Mouse (Mus musculus): ENCODE measurements around the gene Ankrd55. TPM values are rescaled to one million over a fixed set of nuclear protein-coding genes. Genes with fewer than 3 reads are reported as not detected.
A peak's percentile ranks its signal among the peaks of the same experiment; 100 is the strongest.

Ankrd55 gene
- polyA plus RNA-seq, 1 experiment, result 0.74 TPM

DNA sequence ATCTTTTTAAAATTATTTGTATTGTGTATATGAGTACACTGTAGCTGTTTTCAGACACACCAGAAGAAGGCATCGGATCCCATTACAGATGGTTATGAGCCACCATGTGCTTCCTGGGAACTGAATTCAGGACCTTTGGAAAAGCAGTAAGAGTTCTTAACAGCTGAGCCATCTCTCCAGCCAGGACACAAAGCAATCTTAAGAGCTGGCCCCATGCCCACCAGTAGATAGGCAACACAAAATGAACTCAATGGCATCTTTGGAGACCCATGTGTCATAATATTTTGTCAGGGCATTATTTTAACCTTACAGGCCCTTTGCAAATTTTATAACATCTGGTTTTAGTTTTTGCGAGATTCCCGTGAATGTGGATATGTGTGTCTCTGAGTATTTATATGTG, 116.5 kb downstream of the Ankrd55 start:
- no peaks in the 10 kb centered on the region; the same call in 1 of the 2 replicates for H3K4me1 ChIP-seq (ENCODE audit: control insufficient read depth, insufficient read depth, low read length)
- H3K27ac ChIP-seq (ENCODE audit: insufficient read depth, low read length), result no peak overlapping the region
- no peak overlapping the region for H3K4me3 ChIP-seq (ENCODE audit: insufficient read depth, low read length)
- TF ChIP-seq POLR2A (IDR thresholded peaks at IDR 0.05; ENCODE audit: low read depth, low read length) (no peak), CTCF (IDR thresholded peaks at IDR 0.05; ENCODE audit: borderline replicate concordance, insufficient read depth, low read length) (no peak)

DNA sequence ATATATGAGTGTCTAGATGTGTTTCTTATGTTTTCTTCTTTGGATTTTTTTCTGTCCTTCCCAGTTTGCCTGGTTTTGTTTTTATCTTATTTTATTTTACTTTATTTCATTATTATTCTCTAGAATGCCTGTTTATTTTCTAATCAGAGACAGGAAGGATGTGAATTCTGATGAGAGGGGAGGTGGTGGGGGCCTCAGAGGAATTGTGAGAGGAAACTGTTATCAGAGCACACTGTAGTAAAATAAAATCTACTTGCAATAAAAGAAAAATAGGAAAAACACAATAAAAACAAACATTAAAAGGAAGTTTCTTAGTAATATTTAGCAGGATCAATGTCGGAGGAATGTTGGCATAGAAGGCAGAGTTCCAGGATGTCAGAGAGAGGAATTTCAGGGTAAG, 116.9 kb downstream of the Ankrd55 start:
- Histone ChIP-seq H3K4me1 (ENCODE audit: control insufficient read depth, insufficient read depth, low read length) (no peaks in the 10 kb centered on the region; the same call in 1 of the 2 replicates), H3K4me3 (ENCODE audit: insufficient read depth, low read length) (no peak overlapping the region), H3K27ac (ENCODE audit: insufficient read depth, low read length) (no peak overlapping the region)
- TF ChIP-seq CTCF (IDR thresholded peaks at IDR 0.05; ENCODE audit: borderline replicate concordance, insufficient read depth, low read length) (no peak), POLR2A (IDR thresholded peaks at IDR 0.05; ENCODE audit: low read depth, low read length) (no peak)

DNA sequence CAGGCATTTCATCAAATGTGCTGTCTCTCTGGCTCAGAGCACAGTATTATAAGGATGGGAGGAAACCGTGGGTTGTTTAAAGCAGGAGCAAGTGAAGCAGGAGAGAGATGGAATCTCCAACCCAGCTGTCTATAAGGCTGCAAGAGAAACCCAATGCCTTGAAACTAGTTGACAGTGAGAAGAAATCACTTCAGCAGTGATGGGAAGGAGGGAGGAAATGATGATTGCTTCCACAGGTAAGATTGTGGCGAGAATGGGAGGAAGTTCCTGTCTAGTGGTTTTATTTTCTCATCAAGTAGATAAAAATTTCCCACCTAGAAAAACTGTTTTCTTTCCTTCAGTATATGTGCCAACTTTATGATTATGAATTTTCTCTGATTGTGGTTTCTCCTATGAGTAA, 118.4 kb downstream of the Ankrd55 start:
- peak overlapping the region; percentile 22; the same call in 1 of the 2 replicates for H3K27ac ChIP-seq (ENCODE audit: insufficient read depth, low read length)
- H3K4me1 ChIP-seq (ENCODE audit: control insufficient read depth, insufficient read depth, low read length), result no peaks in the 10 kb centered on the region; the same call in 1 of the 2 replicates
- no peak for TF ChIP-seq POLR2A (IDR thresholded peaks at IDR 0.05; ENCODE audit: low read depth, low read length)
- no peak overlapping the region for H3K4me3 ChIP-seq (ENCODE audit: insufficient read depth, low read length)

DNA sequence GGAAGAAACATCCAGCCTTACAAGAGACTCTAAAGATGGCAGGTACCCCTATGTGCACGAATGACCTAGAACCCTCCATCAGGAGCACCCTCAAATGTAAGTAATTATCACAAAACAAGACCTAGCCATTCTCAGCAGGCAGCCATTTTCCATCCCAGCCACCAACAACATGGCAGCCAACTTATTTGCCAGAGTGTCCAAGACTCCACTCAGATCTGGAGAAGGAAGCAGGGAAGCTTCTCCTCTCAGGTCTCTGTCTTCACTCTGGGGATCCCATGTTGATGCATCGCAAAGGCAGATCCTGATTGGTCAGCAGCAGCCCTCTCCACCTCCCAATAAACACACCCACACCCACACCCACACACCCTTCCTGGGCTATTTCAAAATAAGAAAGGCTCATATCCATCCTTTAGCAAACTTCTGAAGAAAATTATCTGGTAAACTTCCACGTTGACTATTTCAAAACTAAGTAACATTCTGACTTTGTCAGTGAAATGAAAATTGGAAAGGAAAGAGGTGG, 119.0 kb downstream of the Ankrd55 start:
- no peak overlapping the region for H3K4me3 ChIP-seq (ENCODE audit: insufficient read depth, low read length)
- H3K27ac ChIP-seq (ENCODE audit: insufficient read depth, low read length), result peak overlapping the region; percentile 49; the same call in 1 of the 2 replicates
- H3K4me1 ChIP-seq (ENCODE audit: control insufficient read depth, insufficient read depth, low read length), result no peaks in the 10 kb centered on the region; the same call in 1 of the 2 replicates
- TF ChIP-seq POLR2A (IDR thresholded peaks at IDR 0.05; ENCODE audit: low read depth, low read length) (no peak), CTCF (IDR thresholded peaks at IDR 0.05; ENCODE audit: borderline replicate concordance, insufficient read depth, low read length) (no peak)

DNA sequence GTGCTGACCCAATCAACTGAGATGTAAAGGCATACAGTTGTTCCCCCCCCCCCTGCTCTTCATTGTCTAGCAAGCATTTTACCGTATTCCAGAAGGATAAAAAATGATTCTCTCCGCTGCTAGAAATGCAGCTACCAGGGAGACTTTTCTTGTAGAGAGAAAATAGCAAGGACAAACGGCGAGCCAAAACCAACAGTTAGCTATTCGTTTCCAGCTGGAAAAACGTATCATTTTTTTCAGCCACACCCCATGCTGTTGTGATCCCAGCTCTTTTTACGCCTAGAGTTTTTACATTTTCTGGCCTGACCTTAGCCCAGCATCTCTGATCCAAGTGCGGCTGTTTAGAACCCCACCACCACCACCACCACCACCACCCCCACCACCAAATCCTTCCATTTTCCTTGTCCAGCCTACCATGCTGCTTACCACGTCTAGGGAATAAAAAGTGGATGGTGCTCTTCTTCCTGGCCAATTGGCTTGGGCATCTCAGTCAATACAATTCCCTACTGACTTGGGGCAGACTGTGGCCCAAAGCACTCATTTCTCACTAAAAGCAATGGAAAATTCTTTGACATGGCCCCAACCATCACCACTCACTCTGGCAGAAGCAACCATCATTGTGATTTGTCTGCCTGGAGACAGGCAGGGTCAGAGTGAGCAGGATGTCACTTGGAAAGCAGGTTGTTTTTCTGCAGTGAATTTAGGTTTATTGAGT, 119.7 kb downstream of the Ankrd55 start:
- TF ChIP-seq CTCF (IDR thresholded peaks at IDR 0.05; ENCODE audit: borderline replicate concordance, insufficient read depth, low read length), result no peak
- TF ChIP-seq POLR2A (IDR thresholded peaks at IDR 0.05; ENCODE audit: low read depth, low read length), result no peak
- Histone ChIP-seq H3K4me1 (ENCODE audit: control insufficient read depth, insufficient read depth, low read length) (no peaks in the 10 kb centered on the region; the same call in 1 of the 2 replicates), H3K27ac (ENCODE audit: insufficient read depth, low read length) (peak overlapping the region; percentile 75), H3K4me3 (ENCODE audit: insufficient read depth, low read length) (no peak overlapping the region)

DNA sequence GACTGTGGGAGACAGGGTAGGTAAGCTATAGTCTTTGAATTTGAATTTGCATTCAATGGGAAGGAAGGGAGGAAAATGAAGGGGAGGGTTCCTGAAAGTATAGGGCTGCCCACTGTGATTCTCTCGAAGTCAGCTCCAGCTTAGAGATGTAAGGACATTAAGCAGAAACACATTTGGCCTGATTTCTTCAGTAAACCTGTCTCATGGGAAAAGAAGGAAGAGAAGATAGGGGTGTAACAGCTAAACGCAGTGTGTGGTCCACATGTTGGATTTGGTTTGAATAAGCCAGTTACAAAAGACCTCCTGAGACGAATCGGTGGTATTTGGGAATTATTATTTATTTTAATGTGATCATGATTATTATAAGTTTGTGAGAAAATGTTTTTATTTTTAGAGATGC, 120.5 kb downstream of the Ankrd55 start:
- H3K4me3 ChIP-seq (ENCODE audit: insufficient read depth, low read length), result no peak overlapping the region
- no peaks in the 10 kb centered on the region; the same call in 1 of the 2 replicates for H3K4me1 ChIP-seq (ENCODE audit: control insufficient read depth, insufficient read depth, low read length)
- H3K27ac ChIP-seq (ENCODE audit: insufficient read depth, low read length), result no peak overlapping the region
- no peak for TF ChIP-seq POLR2A (IDR thresholded peaks at IDR 0.05; ENCODE audit: low read depth, low read length)

DNA sequence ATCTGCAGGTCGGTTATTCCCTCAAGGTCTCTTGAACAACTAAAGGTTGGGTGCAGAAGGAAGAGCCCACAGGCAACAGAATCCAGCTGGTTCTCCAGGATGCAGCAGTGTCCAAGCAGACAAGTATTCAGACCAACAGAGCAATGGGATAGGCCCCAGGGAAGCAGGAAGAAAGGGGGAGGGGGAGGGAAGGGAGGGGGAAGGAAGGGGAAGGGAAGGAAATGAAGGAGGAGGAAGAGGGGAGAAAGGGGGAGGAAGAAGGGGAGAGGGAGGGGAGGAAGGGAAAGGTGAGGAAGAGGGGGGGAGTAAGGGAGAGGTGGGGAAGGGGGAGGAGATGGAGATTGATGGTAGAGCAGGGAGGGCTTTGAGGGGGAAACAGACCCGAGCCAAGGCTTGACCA, 121.1 kb downstream of the Ankrd55 start:
- no peak overlapping the region for H3K4me3 ChIP-seq (ENCODE audit: insufficient read depth, low read length)
- H3K27ac ChIP-seq (ENCODE audit: insufficient read depth, low read length), result no peak overlapping the region
- H3K4me1 ChIP-seq (ENCODE audit: control insufficient read depth, insufficient read depth, low read length), result no peaks in the 10 kb centered on the region; the same call in 1 of the 2 replicates
- TF ChIP-seq CTCF (IDR thresholded peaks at IDR 0.05; ENCODE audit: borderline replicate concordance, insufficient read depth, low read length), result no peak
- TF ChIP-seq POLR2A (IDR thresholded peaks at IDR 0.05; ENCODE audit: low read depth, low read length), result no peak

DNA sequence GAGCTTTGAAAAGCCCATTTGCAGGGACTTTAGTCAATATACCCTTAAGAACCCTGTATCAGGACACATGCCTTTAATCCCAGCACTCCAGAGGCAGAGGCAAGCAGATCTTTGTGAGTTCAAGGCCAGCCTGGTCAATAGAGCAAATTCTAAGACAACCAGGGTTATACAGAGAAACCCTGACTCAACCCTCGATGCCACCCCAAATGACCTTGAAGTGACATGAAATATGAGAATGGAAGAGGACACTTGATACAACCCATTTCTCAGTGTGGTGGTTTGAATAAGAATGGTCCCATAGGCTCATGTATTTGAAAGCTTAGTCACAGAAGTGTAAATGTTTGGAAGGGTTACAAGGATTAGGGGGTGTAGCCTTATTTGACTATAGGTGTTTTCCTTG, 121.6 kb downstream of the Ankrd55 start:
- Histone ChIP-seq H3K4me3 (ENCODE audit: insufficient read depth, low read length) (no peak overlapping the region), H3K27ac (ENCODE audit: insufficient read depth, low read length) (no peak overlapping the region), H3K4me1 (ENCODE audit: control insufficient read depth, insufficient read depth, low read length) (no peaks in the 10 kb centered on the region)
- no peak for TF ChIP-seq POLR2A (IDR thresholded peaks at IDR 0.05; ENCODE audit: low read depth, low read length)
- no peak for TF ChIP-seq CTCF (IDR thresholded peaks at IDR 0.05; ENCODE audit: borderline replicate concordance, insufficient read depth, low read length)

DNA sequence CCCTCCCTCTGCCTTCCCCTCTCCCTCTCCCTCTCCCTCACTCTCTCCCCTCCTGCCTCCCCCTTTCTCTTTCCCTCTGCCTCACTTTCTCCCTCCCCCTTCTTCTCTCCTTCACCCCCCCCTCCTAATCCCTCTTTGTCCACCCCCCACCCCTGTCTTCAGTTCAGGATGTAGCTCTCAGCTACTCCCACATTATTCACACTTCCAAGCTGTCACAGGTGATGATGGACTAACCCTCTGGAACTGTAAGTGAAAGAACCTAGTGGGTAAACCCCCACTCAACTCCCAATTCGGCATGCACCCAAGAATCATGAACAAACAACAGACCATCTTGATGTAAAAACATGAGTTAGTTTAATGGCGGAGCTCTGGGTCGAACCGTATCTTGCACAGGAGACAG, 122.2 kb downstream of the Ankrd55 start:
- H3K27ac ChIP-seq (ENCODE audit: insufficient read depth, low read length), result no peak overlapping the region
- no peak overlapping the region for H3K4me3 ChIP-seq (ENCODE audit: insufficient read depth, low read length)
- H3K4me1 ChIP-seq (ENCODE audit: control insufficient read depth, insufficient read depth, low read length), result no peaks in the 10 kb centered on the region
- no peak for TF ChIP-seq CTCF (IDR thresholded peaks at IDR 0.05; ENCODE audit: borderline replicate concordance, insufficient read depth, low read length)
- TF ChIP-seq POLR2A (IDR thresholded peaks at IDR 0.05; ENCODE audit: low read depth, low read length), result no peak

DNA sequence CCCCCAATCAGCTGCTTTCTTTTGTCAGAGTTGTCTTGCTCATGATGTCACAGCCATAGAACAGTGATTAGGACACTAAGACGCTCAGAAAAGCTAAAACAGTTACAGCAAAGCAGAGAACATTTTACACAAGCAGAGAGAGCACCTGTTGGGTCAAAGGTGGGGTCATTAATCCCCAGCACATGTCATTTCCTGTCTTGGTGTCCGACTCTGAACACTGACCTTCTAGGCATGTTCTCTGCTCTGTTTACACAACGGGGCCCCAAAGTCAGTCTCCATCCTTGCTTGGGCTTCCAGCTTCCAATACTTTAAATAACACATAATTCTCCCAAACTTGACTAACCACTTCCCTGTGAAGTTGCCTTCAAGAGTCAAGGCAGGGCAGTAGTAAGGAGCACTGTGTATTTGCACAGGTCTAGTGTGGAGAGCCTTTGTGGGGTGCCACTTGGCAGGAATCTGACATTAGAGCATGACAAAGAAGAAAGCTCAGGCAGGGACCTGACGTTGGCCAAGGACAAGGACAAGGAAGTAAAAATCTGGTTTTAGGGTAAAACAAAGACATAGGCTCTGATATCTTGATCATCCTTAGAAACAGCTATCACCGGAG, 123.1 kb downstream of the Ankrd55 start:
- no peak overlapping the region for H3K4me3 ChIP-seq (ENCODE audit: insufficient read depth, low read length)
- no peak for TF ChIP-seq POLR2A (IDR thresholded peaks at IDR 0.05; ENCODE audit: low read depth, low read length)
- TF ChIP-seq CTCF (IDR thresholded peaks at IDR 0.05; ENCODE audit: borderline replicate concordance, insufficient read depth, low read length), result no peak
- no peak overlapping the region for H3K27ac ChIP-seq (ENCODE audit: insufficient read depth, low read length)
- no peaks in the 10 kb centered on the region for H3K4me1 ChIP-seq (ENCODE audit: control insufficient read depth, insufficient read depth, low read length)

All from embryonic fibroblast, embryonic 13.5 days (primary cell).